Mouse (Mus musculus) CH12F3 (cell line): ENCODE results near the gene Zdhhc19.

Experiments
- in situ Hi-C: fragments of 300-500 bp; cut with MboI; formaldehyde crosslinking; loops from 2 replicates; pipeline ENCODE4 v1.14.3; 2020; ENCODE audit warnings: low sequenced_read_pairs

Zdhhc19 gene

DNA sequence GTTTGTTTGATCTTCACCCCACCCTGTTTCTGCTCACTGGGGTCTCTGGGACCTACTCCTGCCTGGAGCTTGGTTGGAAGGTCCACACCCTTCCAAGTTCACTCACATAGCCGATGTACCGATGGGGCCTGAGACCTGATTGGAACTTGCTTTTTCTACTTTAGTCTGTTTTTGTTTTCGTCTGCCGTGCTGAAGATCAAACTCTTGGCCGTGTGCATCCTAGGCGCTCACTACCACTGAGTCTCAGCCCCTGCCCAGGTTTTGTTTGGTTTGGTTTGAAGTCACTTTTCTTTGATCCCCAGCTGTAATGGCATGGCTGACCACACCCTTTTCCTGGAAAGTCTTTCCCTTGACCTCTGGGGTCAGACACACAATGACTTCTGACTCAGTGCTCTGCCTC lies 17.3 kb downstream of the Zdhhc19 start:
- in situ Hi-C loops, result loop anchor here (5.0 kb wide), 1 partner anchor 174 kb away; no protein-coding TSS in a partner anchor

DNA sequence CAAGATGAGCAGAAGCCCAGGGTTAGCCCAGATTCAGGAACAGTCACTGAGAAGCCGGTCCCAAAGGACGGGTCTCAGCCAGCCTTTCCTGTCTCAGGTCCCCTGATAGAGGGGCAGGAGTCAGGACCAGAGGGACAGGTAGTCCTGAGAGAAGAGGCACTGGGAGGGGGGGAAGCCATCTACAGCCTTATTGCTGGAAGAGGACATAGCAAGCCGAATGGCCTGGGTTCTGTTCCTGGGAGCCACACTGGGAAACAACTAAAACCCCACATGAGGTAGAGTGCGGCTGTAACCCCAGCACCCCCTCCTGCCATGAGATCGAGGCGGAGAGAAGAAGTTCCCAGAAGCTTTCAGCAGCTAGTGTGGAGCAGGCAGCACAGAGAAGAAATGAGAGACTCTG lies 17.9 kb downstream of the Zdhhc19 start:
- in situ Hi-C loops, result loop anchor here (5.0 kb wide), 1 partner anchor 173 kb away; no protein-coding TSS in a partner anchor

DNA sequence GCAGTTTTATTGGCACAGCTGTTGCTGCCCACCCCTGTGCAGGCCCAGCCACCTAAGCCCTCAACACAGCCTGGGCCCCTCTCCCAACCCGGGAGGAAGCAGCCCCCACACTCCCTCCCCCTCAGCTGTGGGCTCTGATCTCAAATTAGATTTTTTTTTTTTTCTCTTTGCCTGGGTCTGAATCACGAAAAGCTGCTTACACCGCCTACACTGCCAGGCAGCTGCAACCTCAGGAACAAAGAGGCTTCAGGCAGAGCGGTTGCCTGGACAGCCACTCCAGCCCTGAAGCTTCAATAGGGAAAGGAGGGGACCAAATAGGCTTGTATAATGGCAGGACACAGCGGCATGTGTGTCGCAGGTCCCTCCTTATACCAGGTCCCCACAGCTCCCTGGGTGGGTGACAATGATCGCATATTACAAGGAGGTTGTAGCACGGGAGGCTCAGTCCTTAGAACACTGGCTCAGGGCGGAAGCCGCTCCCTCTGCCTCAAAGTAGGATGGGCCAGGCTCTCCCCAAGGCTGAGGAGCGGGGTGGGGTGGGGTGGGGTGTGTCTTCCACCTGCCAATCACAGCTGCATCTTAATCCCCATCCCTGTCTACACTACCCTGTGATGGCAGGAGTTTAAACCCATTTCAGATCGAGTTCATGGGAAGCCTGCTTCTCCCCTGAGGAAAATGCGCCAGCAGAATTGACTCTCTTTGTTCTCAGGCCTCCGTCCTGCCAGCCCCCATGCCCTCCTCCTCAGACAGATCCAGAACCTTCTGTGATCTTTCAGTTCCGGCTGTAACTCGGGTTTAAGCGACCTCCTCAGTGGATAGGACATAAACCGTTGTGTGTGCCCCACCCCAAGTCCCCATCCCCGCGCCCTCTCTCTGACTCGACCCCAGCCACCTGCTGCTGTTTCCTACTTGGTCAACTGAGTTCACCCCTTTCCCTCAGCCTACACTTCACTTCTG lies 20.2 kb downstream of the Zdhhc19 start:
- in situ Hi-C loops, result no loop called here

DNA sequence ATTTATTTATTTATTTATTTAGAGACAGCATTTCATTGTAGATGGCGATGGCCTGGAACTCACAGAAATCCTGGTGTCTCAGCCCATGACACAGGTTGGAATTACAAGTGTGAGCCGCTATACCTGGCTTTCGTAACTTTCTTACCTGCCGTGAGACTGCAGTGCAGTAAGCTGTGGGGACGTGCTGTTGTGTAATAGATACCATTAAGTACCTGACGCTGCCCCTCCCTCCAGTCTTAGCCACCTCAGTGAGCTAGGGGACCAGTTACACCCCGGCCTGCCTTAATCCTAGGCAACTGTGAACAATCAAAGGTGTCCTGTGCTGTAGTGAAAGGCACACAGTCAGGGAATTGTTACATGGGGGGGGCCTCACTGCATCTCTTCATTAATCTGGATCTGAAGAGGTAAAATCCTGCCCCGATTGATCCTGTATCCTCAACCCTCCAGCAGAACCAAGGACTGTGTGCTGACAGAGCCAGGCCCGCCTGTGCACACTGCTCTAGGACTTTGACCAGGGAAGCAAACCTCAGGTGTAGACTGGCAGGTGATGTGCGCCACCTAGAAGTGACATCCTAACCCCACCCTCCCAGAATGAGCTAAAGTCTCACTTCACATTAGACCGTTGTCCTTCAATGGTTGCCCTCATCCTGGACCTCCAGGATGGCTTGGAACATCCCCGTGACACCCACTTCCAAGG lies 21.9 kb downstream of the Zdhhc19 start:
- in situ Hi-C loops, result no loop called here

DNA sequence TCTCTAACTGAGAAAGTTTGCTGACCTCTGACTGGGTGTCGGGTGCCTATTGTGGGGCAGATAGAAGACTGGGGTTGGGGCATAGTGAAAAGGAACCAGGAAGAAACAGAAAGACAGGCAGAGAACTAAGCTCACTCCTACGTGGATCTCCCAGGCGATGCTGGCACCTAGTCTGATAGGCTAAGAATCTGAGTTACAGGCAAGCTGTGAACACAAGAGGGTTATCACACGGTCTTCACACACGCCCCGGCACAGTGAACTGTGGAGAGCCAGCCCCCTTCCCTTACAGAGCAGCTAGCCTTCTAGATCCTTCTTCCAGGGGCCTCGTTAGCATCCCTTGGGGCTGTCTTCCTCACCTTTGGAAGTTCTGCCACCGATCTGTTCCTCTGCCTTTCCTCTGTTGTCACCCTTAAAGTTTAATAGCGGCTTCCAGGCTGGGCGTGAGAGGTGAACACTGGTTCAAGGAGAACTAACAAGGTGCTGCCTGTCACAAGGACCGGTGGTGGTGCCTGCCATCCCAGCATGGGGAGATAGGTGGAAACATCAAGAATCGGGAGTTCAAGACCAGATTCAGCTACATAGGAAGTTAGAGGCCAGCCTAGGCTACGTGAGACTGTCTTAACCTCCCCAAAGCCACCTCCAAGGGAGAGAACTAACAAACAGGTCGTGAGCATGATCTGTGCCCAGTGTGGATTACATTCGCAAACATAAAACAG lies 23.7 kb downstream of the Zdhhc19 start:
- in situ Hi-C loops, result loop anchor here (5.0 kb wide), 1 partner anchor 87 kb away; the partner anchor contains the start of gene Tfrc

DNA sequence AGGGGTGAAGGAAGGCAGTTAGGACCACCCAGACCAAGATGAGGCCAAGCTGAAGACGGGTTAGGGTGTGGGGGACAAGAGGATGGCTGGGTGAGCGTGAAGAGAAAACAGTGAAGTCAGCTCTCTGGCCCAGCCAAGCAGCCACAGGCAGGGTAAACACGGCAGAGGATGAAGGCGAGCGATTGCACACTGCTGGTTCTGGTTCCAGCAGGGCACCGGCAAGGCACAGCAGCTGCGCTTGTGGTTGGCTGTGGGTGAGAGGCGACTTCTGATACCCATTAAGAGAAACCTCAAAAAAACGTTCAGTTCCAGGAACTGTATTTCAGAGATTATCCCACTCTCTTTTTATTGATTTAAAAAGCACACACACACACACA lies 24.3 kb downstream of the Zdhhc19 start:
- in situ Hi-C loops, result loop anchor here (5.0 kb wide), 1 partner anchor 87 kb away; the partner anchor contains the start of gene Tfrc

DNA sequence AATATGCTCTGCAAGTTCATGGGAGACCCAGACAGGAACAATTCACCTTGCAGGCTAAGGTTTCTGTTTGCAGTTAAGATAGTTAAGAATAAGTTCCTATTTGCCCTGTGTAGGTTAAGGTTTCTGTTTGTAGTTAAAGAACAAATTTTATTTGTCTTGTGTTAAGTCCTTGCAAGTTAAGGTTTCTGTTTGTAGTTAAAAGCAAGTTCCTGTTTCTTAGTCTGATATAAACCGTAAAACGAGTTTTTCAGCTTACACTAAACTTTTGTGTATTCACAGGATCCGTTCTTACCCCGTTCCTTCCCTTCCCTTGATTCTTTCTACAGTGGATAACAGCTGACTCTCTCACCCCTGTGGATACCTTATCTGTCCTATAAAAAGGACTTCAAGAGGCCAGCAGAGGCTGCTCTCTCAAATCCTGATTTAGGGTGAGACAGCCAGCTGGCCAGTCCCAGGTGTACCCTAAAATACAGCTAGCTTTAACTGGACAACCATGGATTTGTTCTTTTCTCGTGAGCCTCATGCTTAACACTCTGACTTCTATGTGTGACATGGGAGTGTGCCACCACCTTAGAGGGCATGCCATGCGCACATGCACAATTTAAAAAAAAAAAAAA lies 26.6 kb downstream of the Zdhhc19 start:
- in situ Hi-C loops, result loop anchor here (5.0 kb wide), 1 partner anchor 85 kb away; the partner anchor contains the start of gene Tfrc

DNA sequence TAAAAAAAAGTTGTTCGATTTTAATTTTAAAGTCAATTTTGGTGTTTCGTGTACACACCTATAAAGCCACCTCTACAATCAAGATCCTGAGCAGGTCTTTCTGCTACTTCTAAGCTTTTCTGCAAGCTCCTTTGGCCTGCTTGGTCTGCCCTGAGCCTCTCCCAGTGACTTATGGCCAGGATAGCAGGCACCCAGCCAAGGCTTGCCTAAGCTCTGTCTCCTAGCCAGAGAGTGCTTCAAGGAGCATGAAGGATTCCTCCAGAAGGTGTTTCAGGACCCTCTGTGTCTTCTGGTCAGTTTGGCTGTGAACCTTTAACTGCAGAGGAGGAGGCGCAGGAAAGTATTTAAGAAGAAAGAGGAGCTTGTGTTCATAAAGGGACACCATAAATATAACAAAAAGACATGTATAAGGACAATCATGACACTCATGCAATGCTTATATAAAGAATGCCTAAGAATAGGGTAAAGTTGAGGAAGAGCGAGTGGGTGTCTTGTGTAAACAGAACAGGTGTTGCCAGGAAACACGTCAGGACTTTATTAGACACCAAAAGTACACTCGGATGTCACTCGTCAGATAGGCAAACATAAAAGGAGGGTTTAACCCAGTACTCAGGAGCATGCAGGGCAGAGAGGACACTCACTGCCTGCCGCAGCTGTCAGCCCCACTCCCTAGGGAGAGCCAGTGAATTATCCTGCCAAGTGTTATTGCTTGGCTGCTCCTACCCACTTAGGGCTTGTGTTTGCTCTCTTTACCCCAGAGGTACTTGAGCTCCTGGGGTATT lies 27.6 kb downstream of the Zdhhc19 start:
- in situ Hi-C loops, result loop anchor here (5.0 kb wide), 1 partner anchor 84 kb away; the partner anchor contains the start of gene Tfrc

DNA sequence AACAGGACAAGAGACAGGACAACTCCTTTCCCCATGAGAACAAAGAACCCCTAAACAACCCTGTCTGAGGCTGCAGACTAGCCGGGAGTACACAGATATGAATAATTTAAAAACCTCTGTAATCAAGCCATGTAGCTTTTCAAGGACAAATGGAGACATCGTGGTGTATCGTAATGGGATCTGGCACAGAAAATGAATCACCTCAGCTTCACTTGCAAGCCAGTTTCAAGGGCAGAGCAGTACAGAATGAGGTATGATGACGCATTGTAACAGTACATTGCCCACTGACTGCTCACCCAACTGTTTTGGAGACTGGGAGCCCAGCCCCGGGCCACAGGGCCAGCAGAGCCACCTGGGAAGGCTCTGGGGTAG lies 28.2 kb downstream of the Zdhhc19 start:
- in situ Hi-C loops, result loop anchor here (5.0 kb wide), 1 partner anchor 83 kb away; the partner anchor contains the start of gene Tfrc

DNA sequence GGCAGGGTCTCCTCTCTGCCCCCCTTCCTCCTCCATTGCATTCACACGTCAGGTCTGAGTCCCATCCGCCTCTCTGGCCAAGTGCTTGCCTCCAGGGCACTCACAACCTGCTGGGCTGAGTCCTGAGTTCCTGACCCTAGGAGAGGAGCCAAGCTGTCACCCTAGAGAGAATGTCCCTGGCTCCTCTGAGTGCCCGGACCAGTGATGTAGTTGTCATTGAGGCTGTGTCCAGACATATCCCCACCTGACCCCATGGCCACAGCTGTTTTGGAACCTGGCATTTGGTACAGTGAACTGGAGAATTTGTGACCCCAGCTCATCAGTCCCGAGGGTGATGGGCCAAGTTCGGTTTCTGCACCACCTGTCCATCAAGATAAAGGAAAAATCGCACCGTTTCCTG lies 30.8 kb downstream of the Zdhhc19 start:
- in situ Hi-C loops, result no loop called here

DNA sequence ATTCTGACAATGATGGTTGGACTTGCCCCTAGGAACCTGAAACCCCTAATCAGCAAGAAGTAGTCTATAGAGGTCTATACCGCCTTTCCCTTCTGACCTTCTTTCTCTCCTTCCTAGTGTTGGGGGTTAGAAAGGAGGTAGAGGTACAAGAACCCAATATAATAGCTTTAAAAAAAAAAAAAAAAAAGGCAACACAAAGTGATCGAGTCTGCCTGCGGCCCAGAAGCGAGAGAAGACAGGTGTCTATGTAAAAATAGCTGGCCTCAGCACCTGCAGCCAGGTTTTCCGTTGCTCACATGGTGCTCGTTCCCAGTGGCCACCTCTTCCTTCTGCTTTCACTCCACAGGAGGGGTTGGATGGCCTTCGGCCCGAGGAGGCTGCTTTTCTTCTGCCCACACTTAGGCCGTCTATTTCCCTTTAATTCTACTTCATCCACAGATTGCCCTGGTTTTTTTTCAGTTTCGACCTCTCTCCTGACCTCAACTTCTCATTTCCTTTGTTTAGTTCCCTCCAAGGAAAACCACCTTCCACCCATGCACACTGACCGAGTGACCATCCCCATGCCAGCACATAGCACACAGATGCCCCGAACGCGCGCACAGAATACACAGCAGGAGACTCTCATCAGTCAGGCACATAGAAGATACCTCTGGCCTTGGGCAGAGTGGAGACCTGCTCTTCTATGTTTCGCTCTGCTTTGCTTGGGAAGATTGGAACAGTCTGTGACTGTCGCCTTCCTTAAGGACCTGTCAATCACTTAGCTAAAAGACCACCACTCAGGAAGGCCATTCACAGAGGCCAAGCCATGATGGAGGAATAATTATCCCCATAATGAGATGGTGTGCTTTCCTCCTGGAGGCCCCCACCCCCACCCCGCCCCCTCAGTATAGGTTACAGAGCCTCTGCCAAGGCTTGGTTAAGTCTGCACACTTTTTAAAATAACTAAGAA lies 37.1 kb downstream of the Zdhhc19 start:
- in situ Hi-C loops, result no loop called here

DNA sequence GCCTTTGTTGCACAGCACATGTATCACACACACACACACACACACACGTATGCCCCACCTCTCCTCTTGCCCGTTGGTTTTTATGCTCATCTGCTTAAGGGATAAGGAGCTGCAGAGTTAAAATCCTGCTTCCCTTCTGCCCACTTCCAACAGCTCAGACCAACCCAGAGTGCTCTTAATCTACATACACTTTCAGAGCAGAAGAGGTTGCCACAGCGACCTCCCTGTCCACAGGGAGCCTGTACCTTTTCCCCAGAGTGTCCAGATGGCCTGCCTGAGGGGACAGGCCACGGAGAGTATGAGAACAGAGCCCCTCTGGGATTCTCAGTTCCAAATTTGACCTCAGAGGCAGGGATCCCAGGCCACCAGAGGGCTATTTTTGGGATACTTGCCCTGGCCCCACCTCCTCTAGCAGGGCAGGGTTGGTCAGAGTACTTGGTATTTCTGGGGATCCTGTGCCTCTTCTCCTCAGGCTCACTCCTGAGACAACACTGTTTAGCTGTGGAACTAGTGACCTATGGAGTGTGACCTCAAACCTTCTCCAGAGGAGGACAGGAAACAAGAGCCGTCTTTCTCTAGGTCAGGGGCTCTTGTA lies 39.2 kb downstream of the Zdhhc19 start:
- in situ Hi-C loops, result no loop called here

DNA sequence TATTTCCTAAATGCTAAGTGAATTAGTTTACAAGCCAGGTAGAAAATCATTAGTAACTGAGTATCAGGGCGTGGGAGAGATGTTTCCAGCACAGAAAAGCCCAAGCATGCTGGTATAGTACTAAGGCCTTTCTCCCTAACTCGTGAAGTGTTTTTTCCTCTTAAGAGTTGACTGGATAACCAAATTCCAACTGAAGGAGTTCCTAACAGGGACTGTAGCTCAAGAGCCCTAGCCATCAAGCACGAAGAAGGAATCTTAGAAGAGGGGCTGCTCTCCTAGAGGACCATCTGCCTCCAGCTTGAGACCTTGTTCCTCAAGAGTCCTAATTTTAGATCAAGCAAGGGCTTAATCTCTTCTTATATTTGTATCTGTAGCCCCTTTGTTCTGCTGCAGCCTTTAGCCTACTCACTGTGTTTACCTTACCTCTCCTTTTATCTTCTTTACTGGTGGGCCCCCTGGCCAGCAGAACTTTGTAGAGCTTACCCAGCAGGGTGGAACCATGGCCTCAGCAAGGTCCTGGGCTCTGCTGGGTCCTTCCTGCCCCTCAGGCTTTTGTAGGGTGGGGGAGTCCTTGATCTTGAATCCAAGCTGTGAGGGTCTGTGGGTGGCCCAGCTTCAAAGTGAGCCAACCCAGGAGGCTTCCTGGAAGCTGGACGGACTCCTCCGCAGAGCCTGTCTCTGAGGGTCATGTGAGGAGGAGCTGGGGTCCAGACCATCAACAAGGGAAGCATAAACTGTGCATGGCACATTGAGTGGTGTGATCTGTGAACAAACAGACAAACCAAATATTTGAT lies 42.0 kb downstream of the Zdhhc19 start:
- in situ Hi-C loops, result no loop called here

DNA sequence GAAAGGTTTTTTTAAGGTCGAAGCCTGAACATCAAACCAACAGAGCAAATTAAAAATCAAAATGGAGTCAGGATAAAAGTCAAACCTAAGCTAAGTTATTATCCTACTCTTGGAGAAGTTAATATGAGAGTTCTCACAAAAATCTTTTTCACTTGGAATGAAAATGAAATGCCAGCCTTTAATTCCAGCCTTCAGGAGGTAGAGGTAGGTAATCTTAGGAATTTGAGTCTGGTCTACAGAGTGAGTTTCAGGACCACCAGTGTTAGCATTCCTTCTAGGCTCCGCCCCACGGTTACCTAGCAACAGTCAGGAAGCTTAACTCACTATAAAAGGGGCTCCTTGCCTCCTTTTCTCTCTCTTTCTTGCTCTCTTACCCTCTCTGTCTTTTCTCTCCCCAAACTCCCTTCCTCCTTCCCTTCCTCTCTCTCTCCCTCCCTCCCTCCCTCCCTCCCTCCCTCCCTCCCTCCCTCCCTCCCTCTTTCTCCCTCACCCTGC lies 42.7 kb downstream of the Zdhhc19 start:
- in situ Hi-C loops, result no loop called here

DNA sequence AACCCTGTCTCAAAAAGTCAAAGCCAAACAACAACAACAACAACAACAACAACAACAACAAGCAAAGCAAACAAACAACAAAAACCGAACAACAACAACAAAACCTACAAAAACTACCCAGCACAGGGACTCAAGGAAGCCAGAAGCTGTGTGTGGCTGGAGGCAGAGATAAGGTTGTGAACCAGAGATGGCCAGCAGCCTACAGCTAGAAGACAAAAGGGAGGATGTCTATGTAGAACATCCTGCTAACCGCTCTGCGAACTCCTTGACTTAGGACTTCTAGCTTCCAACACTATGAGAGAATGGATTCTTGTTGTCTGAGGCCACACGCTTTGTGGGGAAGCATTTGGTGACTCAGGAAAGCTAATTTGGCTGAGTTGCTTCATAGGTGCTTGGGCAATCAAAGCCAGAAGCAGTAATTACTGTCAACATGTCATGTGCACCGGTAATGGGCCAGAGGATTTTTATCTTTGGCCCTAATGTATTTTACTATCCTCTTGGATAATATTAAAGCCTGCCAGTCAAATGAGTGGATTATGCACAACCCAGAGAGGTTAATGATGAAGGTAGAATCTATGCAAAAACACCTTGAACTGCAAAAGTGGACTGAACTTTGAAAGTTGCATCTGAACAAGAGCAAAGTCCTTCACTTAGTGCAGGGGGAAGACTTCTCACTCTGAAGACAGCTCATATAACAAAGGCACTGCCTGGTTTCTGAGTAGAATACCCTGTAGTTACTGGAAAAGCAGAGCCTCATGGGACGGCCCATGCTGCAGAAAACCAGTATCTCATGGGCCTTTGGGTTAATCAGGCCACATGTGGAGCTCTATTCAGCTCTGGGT lies 45.5 kb downstream of the Zdhhc19 start:
- in situ Hi-C loops, result no loop called here

DNA sequence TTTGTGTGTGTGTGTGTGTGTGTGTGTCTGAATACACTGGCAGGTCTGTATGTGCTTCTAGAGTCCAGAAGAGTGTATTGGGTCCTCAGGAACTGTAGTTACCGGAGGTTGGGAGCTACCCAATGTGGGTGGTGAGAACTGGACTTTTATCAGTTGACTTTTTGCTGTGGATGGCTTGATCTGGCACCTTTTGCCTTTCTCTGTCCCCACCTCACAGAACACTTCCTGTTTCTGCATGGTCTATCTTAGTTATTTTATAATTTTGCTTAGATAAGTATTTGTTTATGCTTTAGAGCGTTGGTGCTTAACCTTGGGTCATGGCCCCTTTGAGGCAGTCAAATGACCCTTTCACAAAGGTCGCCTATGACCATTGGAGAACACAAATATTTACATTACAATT lies 47.4 kb downstream of the Zdhhc19 start:
- in situ Hi-C loops, result no loop called here
